19 mouse cellular contexts compared by ENCODE assay signal in the genomic region with DNA sequence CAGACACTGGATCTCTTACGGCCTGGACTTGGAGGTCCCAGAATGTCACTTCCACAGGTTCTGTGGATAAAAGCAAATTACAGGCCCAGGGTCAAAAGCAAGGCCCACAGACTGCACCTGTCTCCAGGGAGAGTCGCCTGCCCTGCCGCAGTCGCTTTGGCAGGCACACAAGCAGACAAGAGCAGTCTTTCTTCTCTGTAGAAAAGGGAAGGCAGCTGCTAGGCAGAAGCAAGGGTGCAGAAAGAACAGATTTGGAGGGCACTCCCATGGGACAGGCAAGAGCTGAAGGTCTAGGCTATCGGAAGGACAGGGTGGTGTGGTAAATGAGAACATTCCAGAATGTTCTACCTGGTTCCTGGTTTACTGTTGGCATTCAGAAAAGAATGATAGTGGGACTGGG. TPM values are rescaled to one million over a fixed set of nuclear protein-coding genes. Genes with fewer than 3 reads are reported as not detected.
DNase-seq lines count a peak whose midpoint lies in the region; ATAC-seq and TF ChIP-seq lines count a peak whose summit lies in the region.
"Had no signal": no experiment of that assay in that cellular context is flagged by ENCODE, and none has a peak within 500 bp of the region (broad histone marks: within the 10 kb centered on the region; RNA-seq: fewer than 3 reads in every experiment).

No protein-coding gene starts in this region.

- no peak for ATAC-seq in forebrain, postnatal 0 days
- ATAC-seq in forebrain, embryonic 16.5 days: no peak
- no peak for ATAC-seq in midbrain, embryonic 13.5 days
- ATAC-seq in CD4-positive, CD25-positive, alpha-beta regulatory T cell, adult 4 months: no peak

- no peak overlapping the region for H3K9ac ChIP-seq in forebrain, postnatal 0 days
- no peak overlapping the region for H3K9ac ChIP-seq in forebrain, embryonic 16.5 days (replicated peaks; ENCODE audit: low read depth, low read length)
- no peak overlapping the region for H3K9ac ChIP-seq in midbrain, embryonic 13.5 days (replicated peaks)
- peak overlapping the region; percentile 87 for H3K9ac ChIP-seq in ES-Bruce4 (ENCODE audit: low read depth, poor library complexity, severe bottlenecking)
- H3K9ac ChIP-seq: embryonic facial prominence, embryonic 13.5 days; hindbrain, embryonic 15.5 days; limb, embryonic 15.5 days; lung, embryonic 14.5 days; midbrain, embryonic 12.5 days; neural tube, embryonic 12.5 days; stomach, embryonic 15.5 days had no signal

- no peaks in the 10 kb centered on the region for H3K9me3 ChIP-seq in forebrain, postnatal 0 days (ENCODE audit: low read length)
- H3K9me3 ChIP-seq in forebrain, embryonic 16.5 days (ENCODE audit: control insufficient read depth, low read length): no peaks in the 10 kb centered on the region
- H3K9me3 ChIP-seq in midbrain, embryonic 10.5 days (replicated peaks): no peaks in the 10 kb centered on the region
- H3K9me3 ChIP-seq in midbrain, embryonic 13.5 days: no peaks in the 10 kb centered on the region
- no peaks in the 10 kb centered on the region for H3K9me3 ChIP-seq in ES-Bruce4 (replicated peaks; ENCODE audit: control insufficient read depth, insufficient read depth, low read length, poor library complexity, severe bottlenecking)
- H3K9me3 ChIP-seq: embryonic facial prominence, embryonic 13.5 days; hindbrain, embryonic 15.5 days; limb, embryonic 15.5 days; midbrain, embryonic 12.5 days; neural tube, embryonic 12.5 days; stomach, embryonic 15.5 days had no signal

- peak; percentile 12 for DNase-seq in forebrain, postnatal 0 days
- no peak for DNase-seq in midbrain, embryonic 10.5 days (ENCODE audit: low spot score)
- peak; percentile 69 for DNase-seq in brain, embryonic 14.5 days (ENCODE audit: low read depth)
- DNase-seq: cerebellum, adult 2 months; heart, postnatal 14 days; lung, embryonic 14.5 days; lung, postnatal 4 days; right cerebral cortex, postnatal 4 days had no signal

- H3K4me1 ChIP-seq in forebrain, postnatal 0 days (ENCODE audit: insufficient read depth): no peaks in the 10 kb centered on the region
- H3K4me1 ChIP-seq in forebrain, embryonic 16.5 days (replicated peaks; ENCODE audit: control insufficient read depth, insufficient read depth, low read length): peaks cover 2% of the 10 kb centered on the region; the same call in 1 of the 2 replicates
- H3K4me1 ChIP-seq in midbrain, embryonic 10.5 days: peaks cover 40% of the 10 kb centered on the region
- H3K4me1 ChIP-seq in midbrain, embryonic 13.5 days (replicated peaks): peaks cover 11% of the 10 kb centered on the region; the same call in 1 of the 2 replicates
- peaks cover 15% of the 10 kb centered on the region for H3K4me1 ChIP-seq in ES-Bruce4 (ENCODE audit: control insufficient read depth, insufficient read depth, low read length)
- H3K4me1 ChIP-seq: limb, embryonic 15.5 days had no signal

- no peaks in the 10 kb centered on the region for H3K27me3 ChIP-seq in forebrain, postnatal 0 days (ENCODE audit: insufficient read depth, low read length)
- H3K27me3 ChIP-seq in forebrain, embryonic 16.5 days (replicated peaks; ENCODE audit: control insufficient read depth, insufficient read depth, low read length): no peaks in the 10 kb centered on the region
- H3K27me3 ChIP-seq in midbrain, embryonic 10.5 days (ENCODE audit: low read depth, poor library complexity, severe bottlenecking): peaks cover 18% of the 10 kb centered on the region; the same call in 1 of the 2 replicates
- H3K27me3 ChIP-seq in midbrain, embryonic 13.5 days: no peaks in the 10 kb centered on the region
- no peaks in the 10 kb centered on the region for H3K27me3 ChIP-seq in ES-Bruce4 (ENCODE audit: control insufficient read depth, insufficient read depth, low read length, poor library complexity, severe bottlenecking)
- H3K27me3 ChIP-seq: embryonic facial prominence, embryonic 13.5 days; hindbrain, embryonic 15.5 days; limb, embryonic 15.5 days; midbrain, embryonic 12.5 days; neural tube, embryonic 12.5 days; stomach, embryonic 15.5 days had no signal

- no peak for TF ChIP-seq POLR2A in ES-Bruce4 (IDR thresholded peaks at IDR 0.05; ENCODE audit: insufficient read depth, low read length)
- no peak for TF ChIP-seq POLR2A in brain, embryonic 14.5 days (IDR thresholded peaks at IDR 0.05; ENCODE audit: borderline replicate concordance, extremely low read depth, insufficient read depth, insufficient read length, poor library complexity, severe bottlenecking)

- H3K27ac ChIP-seq in forebrain, postnatal 0 days (ENCODE audit: low read depth, low read length): no peak overlapping the region
- no peak overlapping the region for H3K27ac ChIP-seq in forebrain, embryonic 16.5 days (ENCODE audit: low read length)
- H3K27ac ChIP-seq in midbrain, embryonic 10.5 days (replicated peaks): peak overlapping the region; percentile 33
- no peak overlapping the region for H3K27ac ChIP-seq in midbrain, embryonic 13.5 days
- H3K27ac ChIP-seq in ES-Bruce4 (ENCODE audit: insufficient read depth, low read length): peak overlapping the region; percentile 100
- H3K27ac ChIP-seq: embryonic facial prominence, embryonic 13.5 days; hindbrain, embryonic 15.5 days; limb, embryonic 15.5 days; midbrain, embryonic 12.5 days; neural tube, embryonic 12.5 days; stomach, embryonic 15.5 days had no signal

- no peak for TF ChIP-seq EP300 in ES-Bruce4 (IDR thresholded peaks at IDR 0.05; ENCODE audit: insufficient read depth, low read depth, low read length)

- no peaks in the 10 kb centered on the region for H3K36me3 ChIP-seq in forebrain, postnatal 0 days (ENCODE audit: insufficient read depth)
- H3K36me3 ChIP-seq in forebrain, embryonic 16.5 days (ENCODE audit: control insufficient read depth, insufficient read depth): no peaks in the 10 kb centered on the region
- no peaks in the 10 kb centered on the region for H3K36me3 ChIP-seq in midbrain, embryonic 10.5 days
- H3K36me3 ChIP-seq in midbrain, embryonic 13.5 days: no peaks in the 10 kb centered on the region
- H3K36me3 ChIP-seq in ES-Bruce4 (ENCODE audit: control insufficient read depth, insufficient read depth, low read length, poor library complexity, severe bottlenecking): no peaks in the 10 kb centered on the region
- H3K36me3 ChIP-seq: embryonic facial prominence, embryonic 13.5 days; hindbrain, embryonic 15.5 days; limb, embryonic 15.5 days; midbrain, embryonic 12.5 days; neural tube, embryonic 12.5 days; stomach, embryonic 15.5 days had no signal

- no peak overlapping the region for H3K4me3 ChIP-seq in forebrain, postnatal 0 days (ENCODE audit: low read depth, low read length)
- H3K4me3 ChIP-seq in forebrain, embryonic 16.5 days (replicated peaks; ENCODE audit: low read length): no peak overlapping the region
- H3K4me3 ChIP-seq in midbrain, embryonic 10.5 days: no peak overlapping the region
- no peak overlapping the region for H3K4me3 ChIP-seq in midbrain, embryonic 13.5 days (replicated peaks)
- no peak overlapping the region for H3K4me3 ChIP-seq in ES-Bruce4 (ENCODE audit: low read depth, low read length)
- H3K4me3 ChIP-seq: embryonic facial prominence, embryonic 13.5 days; hindbrain, embryonic 15.5 days; limb, embryonic 15.5 days; midbrain, embryonic 12.5 days; neural tube, embryonic 12.5 days; stomach, embryonic 15.5 days had no signal

- TF ChIP-seq CTCF in forebrain, postnatal 0 days (IDR thresholded peaks at IDR 0.05; ENCODE audit: low read depth): no peak
- TF ChIP-seq CTCF in ES-Bruce4 (IDR thresholded peaks at IDR 0.05; ENCODE audit: low read depth, low read length): no peak
- no peak for TF ChIP-seq CTCF in brain, embryonic 14.5 days (IDR thresholded peaks at IDR 0.05; ENCODE audit: borderline replicate concordance, extremely low read depth, insufficient read depth, insufficient read length)

- WGBS in forebrain, postnatal 0 days: 36% methylated on average over 5 of the region's 5 CpGs
- 41% methylated on average over 5 of the region's 5 CpGs for WGBS in forebrain, embryonic 16.5 days
- 89% methylated on average over 5 of the region's 5 CpGs for WGBS in midbrain, embryonic 10.5 days
- 54% methylated on average over 5 of the region's 5 CpGs for WGBS in midbrain, embryonic 13.5 days

- H3K4me2 ChIP-seq in forebrain, postnatal 0 days (ENCODE audit: low read depth): no peak overlapping the region
- H3K4me2 ChIP-seq in forebrain, embryonic 16.5 days (ENCODE audit: low read length): no peak overlapping the region
- H3K4me2 ChIP-seq in midbrain, embryonic 13.5 days (replicated peaks): no peak overlapping the region
- H3K4me2 ChIP-seq: embryonic facial prominence, embryonic 13.5 days; heart, embryonic 11.5 days; hindbrain, embryonic 15.5 days; limb, embryonic 15.5 days; lung, embryonic 14.5 days; midbrain, embryonic 12.5 days; neural tube, embryonic 12.5 days; stomach, embryonic 15.5 days had no signal

RNA-seq across cellular contexts. Expression of gene Jarid2, which starts 22.1 kb away (rescaled TPM):
- total RNA-seq in forebrain, postnatal 0 days (2014; rRNA removed): 20.2 and 22.2 TPM in 2 replicates
- polyA plus RNA-seq in forebrain, postnatal 0 days (2015; fragmentation: Nextera tagmentation; extraction: Ambion mirVana): 8.9 and 16.5 TPM in 2 replicates
- polyA plus RNA-seq in forebrain, embryonic 16.5 days (2015; fragmentation: Nextera tagmentation; extraction: Ambion mirVana): 36.6 and 37.5 TPM in 2 replicates
- 63.8 and 73.3 TPM in 2 replicates for polyA plus RNA-seq in midbrain, embryonic 10.5 days (2016; fragmentation: Nextera tagmentation; extraction: Ambion mirVana)
- 53.7 and 54.5 TPM in 2 replicates for polyA plus RNA-seq in midbrain, embryonic 13.5 days (2015; fragmentation: Nextera tagmentation; extraction: Ambion mirVana)
- 143 and 150 TPM in 2 replicates for polyA plus RNA-seq in ES-Bruce4 (2011; ENCODE audit: insufficient read depth, insufficient read length, low read depth, missing spikeins)
- polyA plus RNA-seq in brain, embryonic 14.5 days (2012; rRNA removed): 31.6 and 52.9 TPM in 2 replicates
- polyA plus RNA-seq in CD4-positive, CD25-positive, alpha-beta regulatory T cell, adult 4 months (2017; shearing (Covaris generic)): 10 to 100 TPM; 42.0 to 56.3 TPM

Comparison
In these comparisons a context has a peak if more than half of its experiments do, and no peak if none do; other contexts are left out.
1. H3K27ac ChIP-seq: peak in midbrain, embryonic 10.5 days (single experiment) and ES-Bruce4 (single experiment); none in forebrain, postnatal 0 days (single experiment), forebrain, embryonic 16.5 days (single experiment) and midbrain, embryonic 13.5 days (single experiment).